Mouse (Mus musculus) yolk sac, embryonic 10.5 days (tissue): ENCODE measurements at regions not wholly inside any gene's neighbourhood (a gene's known extent, or its start where the extent isn't known, plus 50 kb on each side); places are given as distances from the start of the nearest gene placed in this dataset.

ENCODE experiments used
- DNase-seq: peaks from one replicate; pipeline ENCODE4 v3.0.0-alpha.2; 2017; ENCODE audit warnings: low spot score

DNA sequence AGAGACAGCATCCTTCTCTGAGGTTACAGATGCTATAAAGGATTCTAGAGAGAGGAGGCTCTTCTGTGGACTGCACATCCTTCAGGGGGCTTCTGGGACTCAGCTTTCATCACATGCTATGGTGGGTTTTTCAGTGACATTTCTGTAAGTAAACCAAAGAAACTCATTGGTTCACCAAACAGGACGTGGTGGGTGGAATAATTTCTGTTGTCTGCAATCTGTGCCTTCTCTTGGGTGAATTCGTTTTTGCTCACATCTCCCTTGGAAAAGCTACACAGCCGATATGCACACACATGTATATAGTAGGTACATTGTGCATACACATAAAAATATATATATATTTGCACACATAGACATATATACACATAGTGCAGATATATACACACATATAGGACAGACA lies 110.2 kb downstream of the Chst1 start:
- DNase-seq = no peak

DNA sequence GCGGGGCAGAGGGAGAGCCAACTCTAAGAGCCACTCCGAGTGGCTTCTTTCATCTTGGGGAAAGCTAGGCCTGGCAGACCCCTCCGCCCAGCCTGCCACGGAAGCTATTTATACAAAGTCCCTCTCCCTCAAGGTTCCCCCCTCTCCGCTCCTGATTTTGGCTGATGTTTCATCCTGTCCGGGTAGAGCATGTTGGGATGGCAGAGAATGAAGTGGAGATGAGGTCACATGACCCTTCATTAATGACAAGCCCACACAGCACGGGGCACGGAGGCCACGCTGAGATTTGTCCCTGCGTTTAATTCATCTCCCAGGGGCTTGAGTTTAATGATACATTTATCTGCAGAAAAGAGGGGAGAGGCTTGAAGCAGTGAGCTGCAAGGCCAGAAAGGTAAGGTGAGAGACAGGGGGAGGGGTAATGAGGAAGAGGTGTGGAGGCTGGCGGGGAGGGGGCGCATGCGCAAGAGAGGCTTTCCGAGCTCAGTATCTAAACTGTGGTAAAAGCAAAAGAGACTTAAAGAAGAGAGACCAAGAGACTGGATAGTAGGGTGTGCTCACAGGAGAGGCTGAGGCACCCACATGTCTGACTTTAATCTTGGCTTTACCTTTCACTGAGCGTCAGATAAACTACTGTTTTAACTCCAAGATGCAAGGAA lies 111.7 kb downstream of the Chst1 start:
- no peak for DNase-seq

GRCm38 (mm10) chr2:92712266-92713144 lies 113.0 kb downstream of the Chst1 start:
- DNase-seq = no peak

GRCm38 (mm10) chr2:92717706-92718105 lies 118.2 kb downstream of the Chst1 start:
- DNase-seq = no peak

DNA sequence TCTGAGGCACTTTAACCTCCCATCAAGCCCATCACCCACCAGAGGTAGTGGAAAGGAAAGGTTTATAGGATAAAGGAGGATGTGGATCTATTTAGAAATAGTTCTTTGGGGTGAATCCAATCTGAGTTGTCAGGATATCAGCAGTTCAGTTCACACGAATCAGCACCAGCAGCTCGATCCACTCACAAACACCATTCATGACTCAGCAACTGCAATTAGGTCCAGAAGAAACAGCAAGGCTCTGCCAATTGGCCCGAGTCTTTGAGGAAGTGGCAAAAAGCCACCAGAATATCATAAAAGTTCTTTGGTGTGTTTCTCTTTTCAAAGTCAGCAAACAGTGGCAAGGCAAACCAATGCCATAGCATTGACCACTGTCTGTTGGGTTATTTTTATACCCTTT lies 122.4 kb downstream of the Chst1 start:
- no peak for DNase-seq

GRCm38 (mm10) chr2:92723618-92724263 lies 124.2 kb downstream of the Chst1 start:
- DNase-seq = no peak

- no peak for DNase-seq
Observed at GRCm38 (mm10) chr2:92726640-92727039, 127.1 kb downstream of the Chst1 start.

DNA sequence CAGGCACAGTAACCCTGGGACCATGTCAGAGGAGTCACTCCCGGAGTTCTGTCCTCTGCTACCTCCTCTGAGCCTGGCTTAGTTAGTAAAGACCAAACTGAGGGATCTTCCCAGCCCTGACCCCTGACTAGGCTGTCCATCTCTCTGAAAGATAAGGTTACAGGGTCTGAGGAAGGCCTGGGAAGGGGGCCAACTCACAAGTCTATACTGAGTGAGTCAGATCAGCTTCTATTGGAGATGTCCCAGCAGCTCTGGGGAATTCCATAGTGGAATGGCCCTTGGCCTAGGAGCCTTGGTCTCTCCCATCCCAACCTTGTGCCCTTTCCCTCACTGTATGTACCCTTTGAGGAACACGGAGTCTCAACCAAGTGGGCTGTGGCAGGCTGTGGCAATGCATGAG lies 127.7 kb downstream of the Chst1 start:
- DNase-seq = no peak

DNA sequence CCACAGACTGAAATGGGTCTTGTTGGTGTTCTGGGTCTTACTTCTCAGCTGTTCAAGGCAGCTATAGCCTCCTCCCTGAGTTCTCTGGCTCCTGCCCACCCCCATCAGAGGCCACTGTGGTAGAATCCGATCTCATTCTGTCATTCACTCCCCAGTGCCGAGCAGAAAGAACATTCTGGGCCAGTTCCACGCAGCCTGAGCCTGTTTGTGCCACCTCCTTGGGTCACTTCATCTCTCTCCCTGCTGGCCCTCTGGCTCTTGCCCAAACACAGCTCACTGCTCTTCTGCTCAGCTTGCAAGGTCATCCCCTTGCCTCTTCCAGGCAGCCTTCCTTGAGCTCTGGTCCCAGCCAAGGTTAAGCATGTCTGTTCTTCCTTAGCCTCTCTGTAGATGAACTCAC lies 128.9 kb downstream of the Chst1 start:
- no peak for DNase-seq

GRCm38 (mm10) chr2:92730371-92730770 lies 130.9 kb downstream of the Chst1 start:
- DNase-seq = no peak

DNA sequence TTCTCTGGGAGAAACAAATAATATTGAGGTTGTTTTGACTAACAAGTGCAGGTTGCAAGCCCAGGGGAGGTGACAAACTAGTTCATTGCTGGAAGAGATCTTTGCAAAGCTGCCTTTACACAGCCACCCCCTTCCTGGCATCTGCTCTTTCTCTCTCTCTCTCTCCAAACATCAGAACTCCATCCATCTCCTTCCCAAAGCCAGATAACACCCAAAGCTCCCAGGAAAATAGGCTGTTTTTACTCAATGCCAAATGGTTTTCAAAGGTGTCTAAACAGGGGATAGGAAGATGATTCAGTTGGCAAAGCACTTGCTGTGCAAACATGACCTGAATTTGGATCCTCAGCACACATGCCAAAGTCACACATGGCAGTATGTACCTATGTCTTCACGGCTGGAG lies 133.9 kb downstream of the Chst1 start:
- DNase-seq = no peak

GRCm38 (mm10) chr2:92735784-92736183 lies 136.3 kb downstream of the Chst1 start:
- no peak for DNase-seq

DNA sequence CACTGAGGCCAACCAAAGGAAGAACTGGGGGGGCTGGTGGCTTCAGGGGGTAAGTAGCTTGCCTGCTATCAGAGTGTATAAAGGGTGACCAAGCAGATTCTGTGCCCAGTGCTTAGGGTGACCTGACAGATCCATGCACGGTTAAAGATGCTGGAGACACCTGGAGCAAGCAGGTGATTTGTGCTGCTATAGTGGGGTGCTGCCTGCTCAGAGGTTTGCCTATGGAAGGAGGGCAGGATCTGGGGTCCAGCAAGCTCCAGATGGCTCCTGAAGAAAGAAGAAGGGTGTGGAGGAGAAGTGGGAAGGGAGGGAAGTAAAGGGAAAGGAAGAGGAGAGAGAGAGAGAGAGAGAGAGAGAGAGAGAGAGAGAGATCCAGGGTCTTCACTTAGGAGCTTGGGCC lies 137.8 kb downstream of the Chst1 start:
- no peak for DNase-seq

GRCm38 (mm10) chr2:92739576-92739975 lies 140.1 kb downstream of the Chst1 start:
- no peak for DNase-seq

DNA sequence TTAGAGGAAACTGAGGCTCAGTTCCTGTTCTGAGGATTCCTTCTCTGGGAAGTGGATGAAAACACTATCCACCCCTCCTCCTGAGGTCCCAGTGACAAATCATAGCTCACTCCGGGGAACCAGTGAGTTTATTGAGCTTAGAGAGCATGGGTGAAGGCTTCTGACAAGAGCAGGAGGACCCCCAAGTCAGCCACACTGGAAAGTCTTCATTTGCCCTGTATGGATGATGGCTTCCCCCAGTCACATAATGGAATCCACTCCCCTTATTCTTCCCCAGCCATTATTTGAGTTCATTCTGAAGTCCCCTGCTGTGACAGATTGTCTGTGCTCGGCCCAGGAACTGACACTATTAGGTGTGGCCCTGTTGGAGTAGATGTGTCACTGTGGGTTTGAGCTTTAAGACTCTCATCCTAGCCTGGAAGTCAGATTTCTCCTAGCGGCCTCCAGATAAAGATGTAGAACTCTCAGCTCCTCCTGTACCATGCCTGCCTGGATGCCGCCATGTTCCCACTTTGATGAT lies 141.3 kb downstream of the Chst1 start:
- DNase-seq = no peak

DNA sequence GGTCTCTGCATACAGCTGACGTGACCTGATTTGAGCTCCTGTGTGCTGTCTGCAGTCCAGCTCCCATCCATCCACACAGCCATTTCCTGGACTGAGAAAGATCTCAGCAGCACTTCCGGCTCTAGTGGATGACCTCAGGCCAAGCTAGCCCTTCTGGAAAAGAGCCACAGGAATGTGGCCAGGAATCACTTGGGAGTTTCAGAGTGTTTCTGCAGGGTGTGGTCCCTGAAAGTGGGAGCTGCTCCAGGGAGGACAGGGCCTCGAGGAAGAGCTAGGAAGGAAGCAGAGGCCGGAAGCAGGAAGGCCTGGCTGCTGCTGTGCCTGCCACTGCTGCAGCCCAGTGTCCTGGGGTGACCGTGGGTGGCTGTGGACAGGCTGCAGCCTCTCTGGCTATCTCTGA lies 142.5 kb downstream of the Chst1 start:
- peak; percentile 37 for DNase-seq

DNA sequence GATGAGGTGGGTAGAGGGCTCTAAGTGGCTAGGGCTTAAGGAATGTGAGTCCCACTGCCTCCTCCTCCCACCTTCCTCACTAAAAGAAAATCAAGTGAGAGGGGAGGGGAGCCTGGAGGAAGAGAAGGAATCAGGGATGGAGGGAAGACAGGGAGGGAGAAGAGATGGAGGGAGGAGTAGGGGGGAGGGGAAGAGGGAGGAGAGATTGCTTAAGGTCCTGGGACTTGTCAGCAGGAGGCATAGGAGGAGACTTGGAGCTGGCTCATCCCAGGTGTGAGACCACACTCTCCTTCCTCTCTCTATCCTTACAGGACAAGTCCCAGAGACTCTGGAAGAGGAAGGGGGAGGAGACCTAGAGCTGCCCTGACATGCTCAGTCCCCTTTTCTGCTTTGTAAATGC lies 143.2 kb downstream of the Chst1 start:
- DNase-seq = no peak

DNA sequence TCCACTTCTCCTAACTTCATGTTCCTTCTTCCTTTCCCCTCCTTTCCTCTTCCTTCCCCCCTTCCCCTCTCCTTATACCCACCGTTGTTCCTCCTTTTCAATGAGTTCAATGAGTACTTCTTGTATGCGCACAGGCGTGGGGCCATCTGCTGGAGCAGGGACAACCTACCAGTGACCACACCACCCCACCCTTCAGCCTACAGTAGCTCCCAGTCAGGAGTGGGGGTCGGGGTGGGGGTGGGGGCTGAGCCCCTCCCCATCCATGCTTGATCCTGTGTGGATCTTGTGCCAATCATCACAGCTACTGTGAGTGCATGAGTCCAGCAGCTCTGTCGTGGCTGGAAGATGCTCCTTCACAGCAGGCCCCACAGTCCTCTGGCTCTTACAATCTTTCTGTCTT lies 143.6 kb downstream of the Chst1 start:
- DNase-seq = no peak

GRCm38 (mm10) chr2:92743911-92744310 lies 144.4 kb downstream of the Chst1 start:
- DNase-seq = no peak

DNA sequence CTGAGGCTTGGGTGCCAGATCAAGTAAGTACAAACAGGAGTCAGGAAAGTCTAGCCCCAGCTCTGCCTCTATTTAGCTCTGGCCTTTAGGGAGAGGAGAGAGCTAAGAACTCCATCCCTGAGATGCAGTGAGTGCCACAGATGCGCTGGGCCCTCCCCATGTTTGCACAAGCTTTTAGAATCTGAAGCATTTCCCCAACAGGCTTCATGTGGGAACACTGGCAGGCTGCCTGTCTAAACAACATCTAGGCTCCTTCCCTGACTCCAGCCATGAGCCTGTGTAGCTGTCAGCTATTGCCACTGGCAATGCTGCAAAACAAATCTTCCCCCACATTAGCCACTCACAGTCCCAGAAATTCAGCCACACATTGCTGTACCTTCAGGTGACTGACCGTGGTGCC lies 147.9 kb downstream of the Chst1 start:
- no peak for DNase-seq

- peak; percentile 9 for DNase-seq
Observed at GRCm38 (mm10) chr2:92750116-92750515, 150.6 kb downstream of the Chst1 start.

- DNase-seq = peak; percentile 47
Observed at GRCm38 (mm10) chr2:92750672-92751071, 151.2 kb downstream of the Chst1 start.

- DNase-seq = no peak
Observed at GRCm38 (mm10) chr2:92751256-92751655, 151.7 kb downstream of the Chst1 start.
